Mouse (Mus musculus) embryo, embryonic 10 days (tissue): Measurements from ENCODE around the gene Gm7942.
"Not testable (repeated sequence)": the region's sequence is repeated elsewhere in the genome, so short reads cannot be mapped to it uniquely, and the experiment has no call there.

ENCODE experiments used
- DNase-seq: peaks from one replicate; pipeline ENCODE4 v3.0.0-alpha.2; 2015; ENCODE audit warnings: low spot score

The Gm7942 gene

DNA sequence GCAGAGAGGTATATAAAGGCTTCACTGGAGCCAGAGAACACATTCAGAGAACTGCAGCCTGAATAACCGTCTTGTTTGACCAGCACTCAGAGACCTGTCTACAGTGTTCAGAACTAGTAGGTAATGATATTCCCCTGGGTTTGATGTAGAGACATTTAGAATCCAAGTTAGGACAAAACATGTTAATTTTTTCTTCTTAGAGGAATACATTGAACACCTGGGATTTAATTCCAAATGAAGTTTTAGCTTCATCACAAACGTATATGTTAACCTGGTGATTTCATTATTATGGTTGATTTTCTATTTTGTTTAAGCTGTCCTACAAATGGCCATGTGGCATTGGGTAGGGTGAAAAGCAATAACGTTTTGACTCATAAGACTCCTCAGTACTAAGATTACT, at the start of gene Gm7942:
TSS of gene Gm7942 (plus strand) at position 301 of the 400 bp plus-strand sequence.
- DNase-seq, result not testable (repeated sequence)
